Mouse (Mus musculus): ENCODE measurements around the gene Gdpd1. TPM values are rescaled to one million over a fixed set of nuclear protein-coding genes. Genes with fewer than 3 reads are reported as not detected.

The Gdpd1 gene
- total and polyA plus RNA-seq, 2 experiments from 2014 or later = 66.6 to 167 TPM

DNA sequence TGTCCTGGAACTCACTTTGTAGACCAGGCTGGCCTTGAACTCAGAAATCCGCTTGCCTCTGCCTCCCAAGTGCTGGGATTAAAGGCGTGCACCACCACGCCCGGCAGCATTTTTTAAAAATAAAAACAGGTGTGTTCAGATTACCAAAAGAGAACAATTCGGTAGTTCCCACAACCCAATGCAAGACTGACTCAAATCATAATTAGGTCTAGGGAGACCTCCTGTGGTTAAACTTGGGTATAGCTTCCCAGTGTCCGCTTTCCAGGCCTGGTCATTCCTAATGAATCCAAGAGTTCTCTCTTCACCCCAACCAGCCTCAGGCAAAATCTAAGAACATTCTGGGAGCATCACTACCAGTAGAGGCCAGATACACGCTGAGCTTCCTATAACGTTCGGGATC is 63.4 kb downstream of the Gdpd1 start:
- Histone ChIP-seq H3K36me3 (ENCODE audit: insufficient read depth, low read length) (no peaks in the 10 kb centered on the region), H3K4me3 (ENCODE audit: low read depth, low read length) (no peak overlapping the region), H3K9me3 (ENCODE audit: low read length) (no peaks in the 10 kb centered on the region), H3K4me2 (ENCODE audit: low read depth, low read length, poor library complexity, severe bottlenecking) (no peak overlapping the region), H3K27ac (ENCODE audit: low read depth, low read length) (no peak overlapping the region), H3K9ac (replicated peaks; ENCODE audit: low read length, poor library complexity, severe bottlenecking) (no peak overlapping the region), H3K27me3 (ENCODE audit: insufficient read depth, low read length) (no peaks in the 10 kb centered on the region), H3K4me1 (ENCODE audit: insufficient read depth, low read length) (no peaks in the 10 kb centered on the region)
- DNase-seq (ENCODE audit: low spot score) (peak; percentile 89), ATAC-seq (ENCODE audit: low FRiP score) (0 out of 2 replicates have a peak, but pooled peaks have one; percentile 65)
- WGBS = 22% methylated on average over 9 of the region's 9 CpGs
- peak; percentile 87 for TF ChIP-seq CTCF (IDR thresholded peaks at IDR 0.05)

DNA sequence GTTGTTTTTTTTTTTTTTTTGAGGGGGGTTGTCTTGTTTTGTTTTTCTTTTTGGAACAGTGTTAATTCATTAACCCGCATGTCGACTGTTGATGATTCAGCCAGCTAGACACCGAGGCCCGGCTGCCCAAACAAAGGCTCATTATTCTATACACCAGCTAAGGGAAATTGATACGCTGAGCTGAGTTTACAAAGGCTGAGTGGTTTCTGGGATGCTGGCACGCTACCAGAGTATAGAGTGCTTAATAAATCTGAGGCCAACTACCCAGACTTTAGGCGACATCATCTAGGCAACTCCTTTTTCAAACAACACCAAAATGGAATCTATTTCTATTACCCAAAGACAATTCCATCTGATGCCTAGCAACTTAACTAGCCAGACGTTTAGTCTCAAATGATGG is 66.5 kb downstream of the Gdpd1 start:
- no peak overlapping the region for H3K9ac ChIP-seq (replicated peaks; ENCODE audit: low read length, poor library complexity, severe bottlenecking)
- 20% methylated on average over 8 of the region's 8 CpGs for WGBS
- no peaks in the 10 kb centered on the region for H3K4me1 ChIP-seq (ENCODE audit: insufficient read depth, low read length)
- no peak overlapping the region for H3K4me3 ChIP-seq (ENCODE audit: low read depth, low read length)
- no peak overlapping the region for H3K27ac ChIP-seq (ENCODE audit: low read depth, low read length)
- no peaks in the 10 kb centered on the region for H3K27me3 ChIP-seq (ENCODE audit: insufficient read depth, low read length)
- no peak for TF ChIP-seq CTCF (IDR thresholded peaks at IDR 0.05)
- no peaks in the 10 kb centered on the region for H3K9me3 ChIP-seq (ENCODE audit: low read length)
- ATAC-seq (ENCODE audit: low FRiP score) (no peak), DNase-seq (ENCODE audit: low spot score) (peak; percentile 42)
- H3K36me3 ChIP-seq (ENCODE audit: insufficient read depth, low read length) = no peaks in the 10 kb centered on the region
- H3K4me2 ChIP-seq (ENCODE audit: low read depth, low read length, poor library complexity, severe bottlenecking) = no peak overlapping the region

DNA sequence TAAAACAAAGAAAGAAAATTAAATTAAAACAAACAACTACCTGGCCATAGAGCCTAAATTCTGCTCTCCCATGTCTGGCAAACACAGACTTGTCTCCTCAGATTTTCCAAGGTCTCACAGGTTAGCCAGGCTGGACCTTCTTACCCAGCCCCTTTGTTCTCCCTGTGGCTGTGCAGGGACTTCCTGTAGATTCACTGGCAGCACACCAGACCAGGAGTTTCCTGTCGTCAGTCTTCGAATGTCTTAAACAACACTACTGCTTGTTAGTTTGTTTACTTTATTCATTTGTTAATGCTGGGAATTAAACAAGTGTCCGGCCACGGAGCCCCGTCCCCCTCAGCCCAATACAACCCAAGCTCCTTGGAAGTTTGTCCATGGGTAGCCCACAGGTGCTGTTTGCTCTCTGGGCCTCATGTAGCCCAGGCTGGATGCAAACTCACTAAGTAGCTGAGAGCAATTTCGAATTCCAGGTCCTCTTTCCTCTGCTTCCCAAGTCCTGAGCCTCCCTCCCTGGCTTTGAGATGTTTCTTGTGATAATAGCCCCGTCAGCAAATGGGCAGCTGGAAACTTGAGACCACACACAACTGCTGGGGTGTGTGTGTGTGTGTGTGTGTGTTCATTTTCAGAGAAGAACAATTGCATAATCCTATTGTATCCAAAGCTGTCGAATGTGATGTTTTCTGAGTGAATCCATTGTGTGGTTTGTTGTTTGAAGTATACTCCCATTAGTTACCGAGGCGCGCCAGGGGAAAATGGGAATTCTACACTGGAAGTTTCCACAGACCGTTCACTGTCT is 68.7 kb downstream of the Gdpd1 start:
- no peak overlapping the region for H3K4me3 ChIP-seq (ENCODE audit: low read depth, low read length)
- ATAC-seq (ENCODE audit: low FRiP score) = no peak
- no peak overlapping the region for H3K9ac ChIP-seq (replicated peaks; ENCODE audit: low read length, poor library complexity, severe bottlenecking)
- no peak overlapping the region for H3K27ac ChIP-seq (ENCODE audit: low read depth, low read length)
- H3K27me3 ChIP-seq (ENCODE audit: insufficient read depth, low read length) = no peaks in the 10 kb centered on the region
- TF ChIP-seq CTCF (IDR thresholded peaks at IDR 0.05) = no peak
- H3K4me2 ChIP-seq (ENCODE audit: low read depth, low read length, poor library complexity, severe bottlenecking) = no peak overlapping the region
- H3K4me1 ChIP-seq (ENCODE audit: insufficient read depth, low read length) = no peaks in the 10 kb centered on the region
- H3K36me3 ChIP-seq (ENCODE audit: insufficient read depth, low read length) = no peaks in the 10 kb centered on the region
- WGBS = 54% methylated on average over 12 of the region's 12 CpGs
- DNase-seq (ENCODE audit: low spot score) = no peak
- no peaks in the 10 kb centered on the region for H3K9me3 ChIP-seq (ENCODE audit: low read length)

- Histone ChIP-seq H3K36me3 (ENCODE audit: insufficient read depth, low read length) (no peaks in the 10 kb centered on the region), H3K27ac (ENCODE audit: low read depth, low read length) (no peak overlapping the region), H3K9ac (replicated peaks; ENCODE audit: low read length, poor library complexity, severe bottlenecking) (no peak overlapping the region), H3K27me3 (ENCODE audit: insufficient read depth, low read length) (no peaks in the 10 kb centered on the region), H3K4me3 (ENCODE audit: low read depth, low read length) (no peak overlapping the region), H3K4me1 (ENCODE audit: insufficient read depth, low read length) (no peaks in the 10 kb centered on the region), H3K4me2 (ENCODE audit: low read depth, low read length, poor library complexity, severe bottlenecking) (no peak overlapping the region), H3K9me3 (ENCODE audit: low read length) (no peaks in the 10 kb centered on the region)
- ATAC-seq (ENCODE audit: low FRiP score) (no peak), DNase-seq (ENCODE audit: low spot score) (no peak)
- WGBS = 80% methylated on average over 10 of the region's 10 CpGs
- TF ChIP-seq CTCF (IDR thresholded peaks at IDR 0.05) = no peak
Measured at GRCm38 (mm10) chr11:87002078-87002829, 71.6 kb downstream of the Gdpd1 start.

GRCm38 (mm10) chr11:87001217-87001616 is 72.6 kb downstream of the Gdpd1 start:
- H3K4me1 ChIP-seq (ENCODE audit: insufficient read depth, low read length) = no peaks in the 10 kb centered on the region
- H3K27ac ChIP-seq (ENCODE audit: low read depth, low read length) = no peak overlapping the region
- DNase-seq (ENCODE audit: low spot score) (no peak), ATAC-seq (ENCODE audit: low FRiP score) (no peak)
- H3K9me3 ChIP-seq (ENCODE audit: low read length) = no peaks in the 10 kb centered on the region
- H3K27me3 ChIP-seq (ENCODE audit: insufficient read depth, low read length) = no peaks in the 10 kb centered on the region
- H3K4me3 ChIP-seq (ENCODE audit: low read depth, low read length) = no peak overlapping the region
- WGBS = 86% methylated on average over 8 of the region's 8 CpGs
- H3K36me3 ChIP-seq (ENCODE audit: insufficient read depth, low read length) = no peaks in the 10 kb centered on the region
- no peak overlapping the region for H3K9ac ChIP-seq (replicated peaks; ENCODE audit: low read length, poor library complexity, severe bottlenecking)
- no peak overlapping the region for H3K4me2 ChIP-seq (ENCODE audit: low read depth, low read length, poor library complexity, severe bottlenecking)
- no peak for TF ChIP-seq CTCF (IDR thresholded peaks at IDR 0.05)

DNA sequence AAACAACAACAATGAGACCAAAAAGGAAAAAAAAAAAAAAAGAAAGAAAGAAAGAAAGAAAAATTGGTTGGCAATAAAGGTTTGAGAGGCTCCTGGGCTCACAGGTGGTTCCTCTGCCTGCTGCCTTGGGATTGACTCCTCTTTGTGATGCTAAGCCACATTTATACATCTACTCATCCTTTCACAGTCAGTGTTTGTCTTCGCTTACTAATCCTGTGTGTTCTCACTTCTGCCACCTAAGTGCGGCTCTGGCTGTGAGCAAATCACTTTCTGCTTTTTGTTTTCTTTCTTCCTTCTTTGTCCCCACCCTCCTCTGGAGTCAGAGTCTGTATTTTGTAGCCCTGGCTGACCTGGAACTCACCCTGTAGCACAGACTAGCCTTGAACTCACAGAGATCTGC is 77.6 kb downstream of the Gdpd1 start:
- no peak overlapping the region for H3K4me2 ChIP-seq (ENCODE audit: low read depth, low read length, poor library complexity, severe bottlenecking)
- ATAC-seq (ENCODE audit: low FRiP score) (no peak), DNase-seq (ENCODE audit: low spot score) (no peak)
- no peak overlapping the region for H3K27ac ChIP-seq (ENCODE audit: low read depth, low read length)
- no peak overlapping the region for H3K4me3 ChIP-seq (ENCODE audit: low read depth, low read length)
- H3K36me3 ChIP-seq (ENCODE audit: insufficient read depth, low read length) = no peaks in the 10 kb centered on the region
- no peaks in the 10 kb centered on the region for H3K27me3 ChIP-seq (ENCODE audit: insufficient read depth, low read length)
- no peaks in the 10 kb centered on the region for H3K9me3 ChIP-seq (ENCODE audit: low read length)
- H3K9ac ChIP-seq (replicated peaks; ENCODE audit: low read length, poor library complexity, severe bottlenecking) = no peak overlapping the region
- no peaks in the 10 kb centered on the region for H3K4me1 ChIP-seq (ENCODE audit: insufficient read depth, low read length)
- TF ChIP-seq CTCF (IDR thresholded peaks at IDR 0.05) = no peak
- 27% methylated on average over 2 of the region's 2 CpGs for WGBS

Data from midbrain, postnatal 0 days (tissue).